Mouse (Mus musculus): ENCODE data around the gene Fance.

Gene Fance

DNA sequence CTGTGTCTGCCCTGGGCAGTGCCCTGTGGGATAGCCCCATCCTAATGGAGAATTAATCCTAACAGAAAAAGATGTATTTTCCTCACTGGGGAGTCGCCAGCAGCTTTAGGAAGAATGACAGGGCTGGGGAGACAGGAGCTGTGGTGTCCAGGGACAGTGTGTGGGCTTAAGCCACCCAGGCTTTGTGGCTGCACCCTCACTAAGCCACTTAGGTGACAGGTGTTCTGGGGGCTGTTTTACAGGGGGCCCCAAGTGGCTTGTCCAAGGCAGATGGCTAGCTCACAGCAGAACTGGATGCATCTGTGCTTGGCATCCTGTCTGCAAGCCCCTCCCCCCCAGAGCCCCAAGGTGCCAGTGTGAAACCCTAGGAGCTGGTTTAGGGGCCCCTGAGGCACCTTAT is 58.6 kb downstream of the Fance start:
- in situ Hi-C loops (cut with MboI; ENCODE audit: unreplicated experiment in 2 of 2): loop anchor here in 1 of 2 experiments (10.0 kb wide), 1 partner anchor 163 kb away; the partner anchor contains the start of gene Armc12

DNA sequence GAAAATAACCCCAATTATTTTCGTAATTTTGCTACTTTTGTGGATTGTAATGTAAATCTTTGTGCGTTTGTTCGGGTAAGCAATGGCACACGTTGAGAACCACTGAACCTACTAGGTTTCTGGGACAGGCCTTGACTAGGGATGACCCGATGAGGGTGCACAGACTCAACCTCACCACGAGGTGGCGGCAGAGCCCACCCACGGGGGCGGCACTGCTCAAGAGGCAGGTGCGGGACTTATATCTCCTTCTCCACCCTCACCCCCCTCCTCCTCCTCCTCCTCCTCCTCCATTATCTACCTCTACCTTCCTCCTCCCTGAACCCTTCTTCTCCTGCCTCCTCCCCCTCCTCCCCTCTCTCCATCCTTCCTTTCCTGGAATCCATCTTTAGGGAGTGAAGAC is 60.5 kb downstream of the Fance start:
- in situ Hi-C loops (cut with MboI; ENCODE audit: unreplicated experiment in 2 of 2): loop anchor here in 1 of 2 experiments (10.0 kb wide), 1 partner anchor 161 kb away; the partner anchor contains the start of gene Armc12

DNA sequence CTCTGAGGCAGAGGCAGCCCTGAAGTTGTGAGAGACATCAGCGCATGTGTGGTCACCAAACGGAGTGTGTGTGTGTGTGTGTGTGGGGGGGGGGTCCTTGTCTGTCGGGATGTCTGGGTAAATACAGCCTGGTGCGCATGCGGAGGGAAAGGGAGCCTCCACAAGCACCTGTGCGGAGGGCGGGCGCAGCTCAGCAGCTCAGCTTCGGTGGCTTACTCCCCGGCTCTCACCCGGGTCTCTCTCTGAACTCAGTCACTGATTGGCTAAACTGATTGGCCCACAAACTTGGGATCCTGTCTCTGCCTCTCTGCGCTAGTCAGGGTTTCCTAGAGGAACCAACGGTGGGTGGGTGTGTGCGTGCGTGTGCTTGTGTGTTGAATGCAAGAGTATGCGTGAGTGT is 61.2 kb downstream of the Fance start:
- in situ Hi-C loops (cut with MboI; ENCODE audit: unreplicated experiment in 2 of 2): loop anchor here in 1 of 2 experiments (10.0 kb wide), 1 partner anchor 160 kb away; the partner anchor contains the start of gene Armc12

DNA sequence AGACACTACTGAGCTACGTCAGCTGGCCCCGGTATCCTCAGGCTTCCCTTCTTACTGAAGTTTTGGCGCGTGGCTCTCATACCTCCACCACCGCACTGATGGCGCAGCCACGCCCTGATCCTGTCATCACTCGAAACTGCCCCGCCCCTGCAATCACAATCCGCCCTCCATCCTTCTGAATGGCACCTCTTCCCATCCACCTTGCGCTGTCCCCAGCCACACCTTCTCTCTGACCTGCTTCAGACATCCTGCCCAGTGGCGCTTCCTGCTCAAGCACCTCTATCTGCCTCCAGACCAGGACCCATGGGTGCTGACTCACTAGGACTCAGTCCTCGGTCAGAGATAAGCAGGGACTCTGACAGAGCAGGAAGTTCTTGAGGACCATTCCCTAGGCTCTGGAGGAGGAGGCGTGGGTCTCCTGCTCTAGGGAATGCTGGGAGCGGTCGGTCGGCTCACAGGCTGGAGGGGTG is 62.3 kb downstream of the Fance start:
- in situ Hi-C loops (cut with MboI; ENCODE audit: unreplicated experiment in 2 of 2): loop anchor here in 1 of 2 experiments (5.0 to 10.0 kb wide), 2 partner anchors 159 to 272 kb away; partner anchors contain the start of gene Armc12

All from v-Abl transformed pro-B cells (cell line).